Mouse (Mus musculus): ENCODE measurements around the gene Zcchc9.

GRCm38 (mm10) chr13:91801726-91802125 lies 5.8 kb downstream of the Zcchc9 start:
- TF ChIP-seq POLR2A (IDR thresholded peaks at IDR 0.05; ENCODE audit: extremely low read depth, insufficient read depth, low read length), result no peak
- no peak for TF ChIP-seq CTCF (IDR thresholded peaks at IDR 0.05; ENCODE audit: extremely low read depth, insufficient read depth, low read length)
